Mouse (Mus musculus) NIH3T3 (cell line): ENCODE results near the gene Gm28308.

ENCODE experiments used
- DNase-seq: peaks from one replicate; pipeline ENCODE4 v3.0.0-alpha.2; 2012; ENCODE audit warnings: low read depth

The Gm28308 gene

DNA sequence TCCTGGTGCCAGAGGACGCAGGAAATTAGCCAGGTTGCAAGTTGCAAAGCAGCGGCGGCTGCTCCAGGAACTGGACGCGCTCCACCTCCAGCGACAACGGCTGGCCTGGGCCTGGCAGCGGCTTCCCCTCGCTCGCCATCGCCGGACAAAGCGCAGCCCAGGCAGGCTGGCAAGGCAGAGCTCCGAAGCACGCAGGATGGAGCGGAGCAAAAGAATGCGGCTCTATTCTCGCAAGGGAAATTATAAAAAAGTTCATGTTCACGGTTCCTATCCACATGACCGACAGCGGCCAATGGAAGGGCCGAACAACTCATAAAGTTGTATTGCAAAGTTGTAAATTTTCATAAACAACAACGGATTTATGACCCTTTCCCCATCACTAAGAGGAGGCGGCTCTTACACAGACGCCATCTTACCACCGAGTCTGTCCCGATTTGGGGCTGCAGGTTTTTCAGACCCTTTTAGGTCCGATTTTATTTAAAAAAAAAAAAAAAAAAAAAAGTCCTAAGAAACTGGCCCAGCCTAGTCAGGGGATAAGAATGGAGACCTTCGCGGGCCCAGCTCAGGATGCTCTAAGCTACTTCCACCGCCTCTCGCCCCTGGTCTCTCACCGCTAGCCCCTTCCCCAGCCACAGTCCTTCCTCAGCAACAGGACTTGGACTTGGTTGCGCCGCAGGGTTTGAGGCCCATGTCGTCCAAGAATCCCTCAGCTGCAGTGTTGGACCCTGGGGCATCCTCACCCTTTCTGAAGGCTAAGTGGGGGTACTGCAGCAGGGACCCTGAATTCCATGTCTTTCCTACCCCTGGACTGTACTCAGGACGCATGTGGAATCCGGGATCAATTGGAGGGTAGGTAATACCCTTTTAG lies at the start of gene Gm28308, which contains the start of gene Hoxa3:
Gene Gm28308 (minus strand): TSS at position 221 of the 868 bp plus-strand sequence.
Gene Hoxa3 (minus strand): TSS at position 218 of the 868 bp plus-strand sequence.
- DNase-seq: peak; percentile 93

DNA sequence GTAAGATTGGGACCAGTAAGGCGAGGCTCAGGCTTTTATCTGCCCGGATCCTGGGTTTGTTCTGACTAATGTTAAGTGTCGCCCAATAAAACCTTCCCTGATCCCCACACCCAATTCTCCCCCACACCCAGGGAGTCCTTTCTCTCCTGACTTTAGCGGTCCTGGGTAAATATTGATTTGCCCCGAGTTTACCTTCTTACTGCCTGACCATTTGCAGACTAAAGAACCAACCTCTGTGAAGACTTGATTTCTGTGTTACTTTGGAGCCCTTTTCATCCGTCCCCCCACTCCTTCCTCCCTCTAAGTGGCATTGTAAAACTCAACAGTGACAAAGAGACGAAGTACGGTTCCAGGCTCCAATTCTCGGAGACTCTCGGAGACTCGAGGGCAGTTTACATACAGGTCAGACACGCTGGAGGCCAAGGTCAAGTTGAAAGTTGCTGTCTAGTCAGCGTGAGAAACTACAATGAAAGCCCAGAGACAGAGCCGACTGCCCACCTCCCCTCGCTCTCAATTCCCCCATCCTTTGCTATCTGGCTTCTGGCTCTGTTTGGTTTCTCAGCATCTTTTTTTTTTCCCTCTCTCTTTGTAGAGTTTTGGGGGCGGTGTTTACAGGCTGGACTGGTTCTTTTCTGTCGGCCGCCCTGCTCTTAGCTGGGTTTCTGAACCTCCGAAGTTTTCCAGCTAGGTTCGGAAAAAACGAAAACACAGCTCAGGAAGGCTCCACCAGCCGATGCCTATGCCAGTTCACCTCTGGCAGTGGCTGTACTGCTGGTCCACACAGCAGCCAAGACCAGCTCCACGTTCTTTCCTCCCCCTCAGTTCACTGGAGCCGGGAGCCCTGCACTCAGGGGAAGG lies 49.6 kb upstream of the Gm28308 start:
- DNase-seq: no peak

DNA sequence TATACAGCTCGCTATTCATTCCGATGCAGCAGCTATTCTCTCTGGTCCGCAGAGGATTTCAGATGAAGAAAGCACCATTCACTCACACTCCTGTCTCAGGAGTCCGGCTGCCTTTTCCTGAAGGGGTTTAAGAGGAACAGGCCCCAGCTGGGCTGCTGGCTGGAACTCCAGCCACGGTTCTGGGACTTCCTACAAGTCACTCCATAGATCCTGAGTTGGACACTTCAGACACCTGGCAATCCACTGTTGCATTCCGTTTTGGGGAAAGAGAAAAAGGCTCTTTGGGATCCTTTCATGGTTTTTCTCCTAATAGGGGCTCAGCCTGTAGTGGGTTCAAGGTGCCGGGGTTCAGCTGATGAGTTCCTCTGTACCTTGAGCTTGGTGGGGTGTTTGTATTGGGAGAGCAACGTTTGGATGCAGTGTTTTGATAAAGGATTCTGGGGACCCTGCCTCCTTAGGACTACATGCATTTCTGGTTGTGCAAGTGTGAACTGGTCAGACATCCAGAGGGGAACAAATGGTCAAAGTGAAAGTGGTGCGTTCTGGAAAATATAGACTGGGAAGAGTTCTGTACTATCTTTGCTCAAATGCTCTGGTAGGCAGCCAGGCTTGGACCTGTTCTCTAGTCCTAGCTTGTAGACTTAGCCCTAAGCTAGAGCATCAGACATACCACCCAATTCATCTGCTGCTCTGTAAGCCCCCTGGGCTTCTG lies 48.8 kb upstream of the Gm28308 start:
- DNase-seq: no peak

DNA sequence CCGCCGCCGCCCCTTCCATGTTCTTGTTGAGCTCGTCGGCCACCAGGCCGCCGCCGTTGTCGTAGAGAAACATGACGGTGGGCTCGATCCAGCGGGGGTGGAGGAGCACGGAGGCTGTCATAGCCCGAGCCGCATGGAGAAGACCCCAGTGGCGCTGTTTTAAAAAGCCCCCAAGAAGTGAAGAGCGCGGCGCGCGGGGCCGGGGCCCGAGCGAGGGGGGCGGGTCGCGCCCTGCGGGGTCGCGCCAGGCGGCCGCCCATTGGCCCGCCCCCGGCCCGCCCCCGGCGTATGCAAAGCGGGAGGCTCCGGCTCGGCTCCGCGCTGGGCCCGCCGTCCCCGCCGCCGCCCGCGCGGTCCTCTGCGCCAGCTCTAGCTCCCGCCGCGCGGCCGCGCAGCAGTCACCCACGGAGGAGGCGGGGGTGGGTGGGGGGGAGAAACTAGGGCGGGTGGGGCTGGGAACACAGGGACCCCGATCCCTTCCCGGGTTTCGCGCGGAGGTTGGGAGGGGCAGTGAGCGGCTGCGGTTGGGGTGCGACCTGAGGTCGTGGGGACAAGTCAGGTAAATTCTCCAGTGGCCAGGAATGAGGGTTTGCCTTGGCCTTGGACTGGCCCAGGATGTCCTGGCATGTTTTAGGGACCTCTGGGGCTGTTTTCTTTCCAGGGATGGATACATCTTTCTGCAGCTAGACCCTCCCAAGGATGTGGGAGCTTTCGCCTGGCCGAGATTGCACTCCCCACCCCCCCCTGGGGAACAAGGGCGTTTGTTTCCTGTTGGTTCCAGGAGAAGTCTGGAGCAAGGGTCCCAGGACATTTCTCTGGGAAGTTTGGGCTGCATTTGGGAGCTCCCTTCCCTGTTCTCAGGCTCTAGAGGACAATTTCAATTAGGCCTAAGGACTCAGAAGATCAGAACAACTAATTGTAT lies 47.8 kb upstream of the Gm28308 start, which contains the start of gene Hoxa13:
Gene Hoxa13 (minus strand): TSS at position 227 of the 922 bp plus-strand sequence.
- no peak for DNase-seq

DNA sequence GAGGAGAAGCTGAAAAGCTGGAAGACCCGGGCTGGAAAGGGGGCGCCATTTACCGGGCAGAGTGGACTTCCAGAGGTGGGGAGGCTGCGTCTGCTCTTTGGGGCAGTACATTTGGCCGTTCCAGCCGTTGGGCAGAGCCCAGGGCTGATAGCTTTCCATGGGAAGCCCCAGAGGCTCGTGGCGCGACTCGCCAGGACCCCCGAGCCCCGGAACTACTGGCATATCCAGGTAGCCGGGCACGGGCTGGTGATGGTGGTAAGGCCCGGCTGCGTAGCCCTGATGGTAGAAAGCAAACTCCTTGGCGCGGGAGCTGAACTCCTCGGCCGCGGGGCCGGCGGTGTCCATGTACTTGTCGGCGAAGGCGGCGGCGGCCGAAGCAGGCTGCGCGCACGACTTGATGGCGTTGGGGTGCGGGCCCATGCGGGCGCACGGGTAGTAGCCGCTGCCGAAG lies 46.7 kb upstream of the Gm28308 start:
- no peak for DNase-seq

DNA sequence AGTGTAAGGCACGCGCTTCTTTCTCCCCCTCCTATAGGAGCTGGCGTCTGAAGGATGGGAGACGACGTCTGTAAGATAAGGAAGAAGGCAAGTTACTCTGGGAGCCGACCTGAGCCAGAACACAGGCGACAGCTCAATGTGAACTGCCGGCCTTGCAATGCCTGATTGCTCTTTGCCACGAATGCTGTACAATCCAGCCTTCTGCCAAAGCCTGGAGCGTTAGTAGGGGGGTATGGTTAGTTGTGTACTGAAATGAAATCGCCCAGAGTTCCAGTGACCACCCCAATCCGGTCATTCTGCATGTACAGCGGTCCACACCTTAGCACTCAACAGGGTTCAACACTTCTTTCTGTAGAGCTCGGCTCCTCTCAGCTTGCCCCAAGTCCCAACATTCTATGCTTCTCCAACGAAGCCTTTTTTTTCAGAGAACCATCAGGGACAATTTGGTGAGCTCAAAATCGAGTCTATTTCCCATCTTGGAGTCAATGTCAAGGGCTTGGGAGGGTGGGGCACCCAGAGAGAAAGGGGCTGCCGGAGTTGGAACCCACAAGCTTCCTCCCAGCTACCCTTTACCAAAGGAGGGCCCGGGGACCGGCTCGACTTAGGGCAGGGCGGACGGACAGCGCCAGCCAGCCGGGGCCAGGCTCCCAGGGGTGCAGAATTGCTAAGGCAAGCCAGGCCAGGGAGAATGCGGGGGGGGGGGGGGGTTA lies 46.1 kb upstream of the Gm28308 start:
- DNase-seq: no peak

DNA sequence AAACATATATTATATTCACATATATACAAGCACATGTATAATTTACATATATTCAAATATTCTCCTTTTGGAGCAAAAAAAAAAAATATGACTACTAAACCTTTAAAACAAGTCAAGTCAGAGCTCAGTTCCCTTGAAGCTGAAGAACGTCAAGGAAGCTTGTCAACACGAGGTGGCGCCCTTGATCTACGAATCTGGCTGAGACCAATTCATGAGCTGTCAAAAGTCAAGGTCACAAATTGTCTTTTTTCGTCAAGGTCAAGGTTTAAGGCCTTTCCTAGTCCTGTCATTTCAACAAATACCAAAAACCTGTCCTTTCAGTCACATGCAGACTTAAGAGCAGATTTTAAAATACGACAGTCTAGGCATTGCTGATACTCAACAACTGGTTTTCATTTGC lies 43.8 kb upstream of the Gm28308 start:
- peak; percentile 86 for DNase-seq

DNA sequence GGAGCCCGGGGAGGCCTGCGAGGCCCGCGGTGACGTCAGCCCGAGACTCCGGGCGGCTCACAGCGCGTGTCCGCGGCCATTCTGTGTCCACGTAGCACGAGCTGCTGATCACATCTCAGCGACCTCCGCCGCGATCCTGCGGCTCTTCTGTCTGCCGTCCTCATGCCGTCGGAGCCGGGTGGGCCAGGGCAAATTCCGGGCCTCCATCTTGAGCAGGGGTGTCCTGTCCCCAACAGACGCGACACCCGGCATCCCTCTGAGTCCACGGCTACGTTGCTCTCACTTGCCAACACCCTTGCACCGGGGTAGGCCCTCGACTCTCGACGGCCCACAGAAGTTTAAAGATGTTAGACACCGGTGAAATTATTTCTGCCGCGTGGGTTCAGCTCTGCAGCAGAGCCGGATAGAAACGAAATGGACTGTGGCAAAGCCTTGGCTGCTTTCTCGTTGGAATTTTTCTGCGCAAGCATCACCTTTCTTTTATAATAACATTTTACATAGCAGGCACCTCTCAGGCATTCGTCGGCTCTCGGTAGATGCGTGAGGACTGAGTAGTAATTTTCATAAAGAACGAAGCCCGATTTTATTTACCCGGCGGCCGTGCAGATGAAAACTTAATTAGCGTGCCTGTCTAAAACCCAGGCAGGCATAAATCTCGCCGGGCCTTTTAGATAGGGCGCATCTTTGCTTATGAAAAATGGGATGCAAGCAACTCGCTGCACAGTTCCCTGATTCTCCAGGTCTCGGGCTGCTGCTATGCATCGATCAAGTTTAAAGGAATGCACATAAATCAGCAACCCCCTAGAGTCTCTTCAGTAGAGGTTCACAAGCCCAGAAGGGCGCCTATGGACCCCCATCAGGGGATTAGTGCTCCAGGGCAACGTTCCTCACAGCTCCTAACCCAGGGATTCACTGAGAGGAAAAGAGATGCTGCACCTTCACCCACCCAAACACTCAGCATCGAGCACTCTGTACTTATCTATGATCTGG lies 40.7 kb upstream of the Gm28308 start:
- DNase-seq: no peak

DNA sequence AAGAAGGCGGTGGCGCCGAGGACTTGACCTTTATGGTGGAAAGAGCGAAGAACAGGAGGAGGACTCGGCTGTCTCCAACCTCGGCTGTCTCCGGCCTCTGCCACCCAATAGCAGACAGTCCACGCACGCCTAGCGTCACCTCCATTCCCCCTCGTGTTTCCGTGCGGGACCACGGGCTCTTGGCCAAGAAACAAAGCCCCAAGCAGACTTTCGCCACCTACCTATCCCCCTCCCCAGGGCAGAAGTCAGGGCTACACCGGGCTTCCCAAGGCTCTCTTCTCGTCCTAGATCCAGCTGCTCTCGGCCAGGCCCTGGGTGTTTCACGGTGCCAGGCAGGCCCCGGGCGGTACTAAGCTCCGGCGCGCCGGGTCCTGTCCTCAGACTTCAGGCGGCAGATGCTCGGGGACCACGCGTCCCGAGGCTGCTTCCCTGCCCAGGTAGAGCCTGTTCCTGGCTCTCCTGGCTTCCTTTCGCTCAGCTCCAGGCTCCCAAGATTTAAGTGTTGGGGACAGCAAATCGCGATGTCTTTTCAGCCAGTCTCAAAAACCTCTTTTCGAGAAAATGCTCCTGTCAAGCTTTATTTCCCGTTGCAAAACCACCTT lies 39.7 kb upstream of the Gm28308 start:
- no peak for DNase-seq

DNA sequence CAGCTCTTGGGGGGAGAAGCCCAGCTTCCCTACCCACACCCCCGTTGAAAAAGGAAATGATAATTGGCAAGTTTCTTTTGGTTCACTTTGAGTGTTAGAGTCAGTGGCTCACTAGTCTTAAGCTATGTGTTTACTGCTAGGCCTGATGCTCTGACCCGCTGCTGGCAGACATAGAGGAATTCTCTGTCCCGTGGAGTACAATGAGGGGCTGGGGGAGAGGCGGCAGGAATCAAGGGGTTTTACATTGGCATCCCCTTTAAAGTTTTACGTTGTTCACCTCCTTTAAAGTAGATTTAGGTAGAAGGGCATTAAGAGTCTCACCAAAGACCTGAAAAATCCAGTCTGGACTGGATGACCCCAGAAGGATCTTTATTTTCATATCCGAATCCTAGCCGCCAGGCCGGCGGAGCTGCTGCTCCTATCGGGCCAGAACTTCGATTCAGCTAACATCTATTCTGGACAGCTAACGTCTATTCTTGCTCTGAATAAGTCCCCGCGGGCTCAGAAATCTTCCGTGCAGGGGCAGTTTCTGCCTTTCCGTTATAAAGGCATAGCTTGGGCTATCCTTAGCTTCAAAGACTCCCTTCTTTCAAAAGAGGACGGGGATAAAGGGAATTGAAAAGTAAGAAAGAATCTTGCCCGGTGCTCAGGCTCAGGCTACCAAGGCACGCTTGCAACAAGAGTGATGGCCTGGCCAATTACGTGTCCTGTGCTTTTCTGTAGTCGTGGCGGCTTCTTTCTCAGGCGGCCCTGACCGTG lies 39.1 kb upstream of the Gm28308 start:
- DNase-seq: no peak

DNA sequence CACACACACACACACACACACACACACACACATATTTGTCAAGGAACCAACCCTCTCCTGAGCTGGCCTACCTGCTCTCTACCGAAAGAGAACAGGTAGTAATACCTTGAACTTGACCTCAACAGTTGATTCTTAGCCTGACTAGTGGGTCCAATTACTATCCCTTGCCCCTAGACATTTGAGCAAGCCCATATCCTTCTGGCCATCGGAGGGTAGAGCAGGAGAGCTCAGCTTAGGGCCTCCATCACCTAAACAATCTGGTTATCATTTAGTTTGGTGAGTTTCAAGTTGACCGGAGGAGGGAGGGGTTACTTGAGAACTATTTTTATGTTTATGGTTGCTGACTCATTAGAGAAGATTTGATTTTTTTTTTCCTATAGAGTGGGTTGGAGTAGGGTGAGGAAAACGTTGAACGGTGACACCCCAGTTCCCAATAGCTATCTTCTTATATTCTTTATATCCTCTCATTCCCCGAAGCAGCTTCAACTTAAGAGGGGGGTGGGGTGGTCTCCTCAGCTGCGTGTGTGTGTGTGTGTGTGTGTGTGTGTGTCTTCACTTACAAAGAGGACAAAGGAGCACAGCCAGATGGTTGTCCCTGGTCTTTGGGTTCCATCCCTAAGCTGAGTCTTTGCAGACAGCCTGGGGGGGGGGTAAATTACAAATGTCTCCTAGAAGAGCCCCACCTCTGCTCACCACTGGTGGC lies 38.2 kb upstream of the Gm28308 start:
- DNase-seq: peak; percentile 26

DNA sequence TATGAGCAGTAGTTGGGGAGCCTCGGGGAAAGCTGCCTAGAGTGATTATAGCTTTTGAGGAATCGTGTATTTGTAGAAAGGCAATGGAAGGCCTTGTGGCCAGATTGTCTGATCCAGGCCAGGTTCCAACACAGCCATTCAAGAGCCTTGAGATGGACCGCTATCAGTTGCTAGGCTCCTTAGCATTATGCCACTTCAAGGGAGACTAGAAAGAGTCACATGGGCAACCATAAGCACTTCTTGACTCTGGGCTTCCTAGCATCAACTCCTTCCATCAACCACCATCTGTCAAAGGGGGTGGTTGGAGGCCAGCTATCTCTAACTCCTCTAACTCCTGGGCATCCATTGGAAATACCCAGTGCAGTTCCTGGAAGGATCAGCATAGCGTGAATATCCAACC lies 36.7 kb upstream of the Gm28308 start:
- no peak for DNase-seq

DNA sequence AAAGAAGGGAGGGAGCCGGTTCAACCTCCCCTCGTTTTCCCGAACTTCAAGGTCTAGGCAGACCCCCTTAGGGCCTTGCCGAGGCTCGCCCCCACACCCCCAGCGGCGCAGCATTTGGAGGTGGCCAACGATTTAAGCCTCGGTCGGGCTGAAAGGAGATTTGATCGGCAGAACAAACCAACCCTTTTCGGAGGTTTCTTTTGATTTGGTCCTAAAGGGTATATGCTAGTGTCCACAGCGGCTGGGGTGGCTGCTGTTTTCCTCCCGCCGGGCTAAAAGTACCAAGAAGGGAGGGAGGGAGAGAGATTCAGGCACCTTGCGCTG lies 36.2 kb upstream of the Gm28308 start:
- no peak for DNase-seq

DNA sequence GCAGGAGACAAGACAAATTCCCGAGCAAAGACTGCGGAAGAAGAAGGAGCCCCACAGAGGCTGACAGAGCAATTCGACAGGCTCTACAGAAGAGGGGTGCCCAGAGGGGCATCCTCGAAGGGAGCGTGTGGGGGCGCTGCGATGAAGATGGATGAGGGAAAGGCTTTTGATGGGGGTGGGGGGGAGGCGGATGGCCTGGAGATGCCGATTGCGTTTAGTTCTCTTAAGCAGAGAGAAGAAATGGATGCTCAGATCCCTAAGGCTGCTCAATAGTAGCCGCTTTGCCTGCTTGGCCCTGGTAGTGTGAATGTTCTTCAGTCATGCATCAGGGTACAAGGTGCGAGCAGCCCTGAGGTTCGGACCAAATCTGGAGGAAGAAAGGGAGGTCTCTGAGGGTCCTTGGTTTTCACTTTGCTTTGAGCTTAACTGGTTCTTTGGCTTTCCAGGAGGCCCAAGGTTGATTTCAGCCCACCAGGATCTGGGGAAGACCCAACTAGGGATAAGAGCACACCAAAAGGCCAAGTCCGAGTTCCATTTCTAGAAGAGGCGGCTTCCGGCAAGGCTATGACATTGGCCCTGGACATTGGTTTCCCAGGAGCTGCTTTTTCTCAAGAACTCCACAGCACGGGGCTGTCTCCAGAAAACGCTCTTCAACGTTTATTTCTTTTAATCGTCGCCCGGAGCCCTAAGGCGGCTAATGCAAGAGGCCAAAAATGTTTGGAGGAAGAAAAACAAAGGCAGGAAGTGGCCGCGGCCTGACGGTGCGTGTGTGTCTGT lies 35.7 kb upstream of the Gm28308 start:
- DNase-seq: no peak

DNA sequence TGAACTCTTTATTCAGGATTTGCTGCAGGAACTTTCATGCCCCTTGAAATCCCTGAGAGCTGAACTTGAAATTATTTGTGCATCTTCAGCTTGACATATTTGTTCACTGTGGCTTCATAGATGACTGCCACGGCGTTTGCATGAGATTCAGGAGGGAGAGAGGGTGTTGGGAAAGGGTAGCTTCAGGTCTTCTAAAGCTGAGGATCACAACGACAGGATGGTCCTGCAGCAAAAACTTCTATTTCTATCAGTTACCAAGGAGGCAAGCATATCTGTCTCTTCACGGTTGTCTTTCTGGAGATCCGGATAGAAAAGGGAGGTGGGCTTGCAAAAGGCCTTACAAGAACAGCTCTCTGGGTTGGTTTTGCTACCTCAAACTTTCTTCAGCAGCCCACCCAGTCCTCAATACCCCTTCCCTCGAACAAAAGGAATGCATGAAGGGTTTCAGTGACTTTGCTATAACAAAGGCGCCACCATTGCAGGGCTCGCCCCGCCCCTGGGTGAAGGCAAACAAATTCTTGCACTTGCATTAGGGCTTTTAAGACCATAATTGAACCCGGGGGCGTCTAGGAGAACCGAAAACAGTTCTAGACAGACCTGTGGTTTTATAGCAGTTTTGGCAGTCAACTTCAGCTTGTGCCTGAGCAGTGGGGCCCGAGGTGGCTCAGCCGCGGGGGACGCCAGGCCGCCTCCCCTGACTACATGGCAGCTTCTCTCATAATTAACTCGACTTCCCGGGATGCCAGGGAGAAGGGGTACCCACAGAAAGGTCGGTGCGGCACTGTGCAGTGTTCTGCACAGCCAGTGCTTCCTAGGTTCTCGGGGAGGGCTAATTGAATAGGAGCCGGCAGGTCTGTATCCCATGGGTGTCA lies 34.9 kb upstream of the Gm28308 start:
- no peak for DNase-seq

DNA sequence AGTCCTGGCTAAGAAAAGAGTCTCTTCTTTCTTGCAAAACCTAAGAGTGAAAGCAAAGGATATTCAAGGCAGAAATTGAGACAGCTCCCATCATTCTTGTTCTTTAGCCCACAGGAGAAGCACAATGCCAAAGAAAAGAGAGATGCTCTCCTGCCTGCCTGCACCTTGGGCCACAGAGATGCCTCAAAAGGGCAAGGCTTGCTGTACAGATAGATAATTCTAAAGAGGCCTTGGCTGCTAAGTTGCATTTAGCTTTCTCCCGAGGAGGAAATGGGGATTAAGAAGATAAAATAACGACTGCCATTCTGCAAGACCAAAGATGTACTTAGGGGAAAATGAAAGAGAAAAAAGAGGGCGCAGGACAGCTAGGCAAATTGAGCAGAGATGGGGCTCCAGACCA lies 33.8 kb upstream of the Gm28308 start:
- no peak for DNase-seq
